ENCODE assay signal across 8 mouse cellular contexts in genomic region chr1:58714361-58714760, GRCm38 (mm10). TPM values are rescaled to one million over a fixed set of nuclear protein-coding genes. Genes with fewer than 3 reads are reported as not detected.
A peak's percentile ranks its signal among the peaks of the same experiment; 100 is the strongest.
DNase-seq lines count a peak whose midpoint lies in the region; ATAC-seq and TF ChIP-seq lines count a peak whose summit lies in the region.

No protein-coding gene starts in this region.

- H3K4me2 ChIP-seq in heart, embryonic 15.5 days, result peak overlapping the region; percentile 59
- peak overlapping the region; percentile 49; the same call in 1 of the 2 replicates for H3K4me2 ChIP-seq in hindbrain, embryonic 11.5 days (replicated peaks; ENCODE audit: low read depth, low read length)
- peak overlapping the region; percentile 66; the same call in 1 of the 2 replicates for H3K4me2 ChIP-seq in midbrain, embryonic 11.5 days

- H3K9me3 ChIP-seq in heart, embryonic 15.5 days (replicated peaks), result no peaks in the 10 kb centered on the region
- no peaks in the 10 kb centered on the region for H3K9me3 ChIP-seq in MEL (replicated peaks; ENCODE audit: insufficient read depth, low read length)
- no peaks in the 10 kb centered on the region for H3K9me3 ChIP-seq in hindbrain, embryonic 11.5 days (ENCODE audit: control insufficient read depth, low read length)
- H3K9me3 ChIP-seq in midbrain, embryonic 11.5 days (ENCODE audit: control insufficient read depth, low read length), result no peaks in the 10 kb centered on the region

- no peak for ATAC-seq in heart, embryonic 15.5 days (replicated peaks; ENCODE audit: insufficient number of reproducible peaks, insufficient read depth, low FRiP score, low read depth)
- ATAC-seq in hindbrain, embryonic 11.5 days (ENCODE audit: low FRiP score), result no peak
- no peak for ATAC-seq in midbrain, embryonic 11.5 days (ENCODE audit: low FRiP score)

- peak overlapping the region; percentile 100 for H3K27ac ChIP-seq in heart, embryonic 15.5 days
- H3K27ac ChIP-seq in MEL (ENCODE audit: control insufficient read depth, low read depth, low read length), result peak overlapping the region; percentile 31; the same call in 1 of the 2 replicates
- no peak overlapping the region for H3K27ac ChIP-seq in hindbrain, embryonic 11.5 days (ENCODE audit: low read depth, low read length)
- H3K27ac ChIP-seq in midbrain, embryonic 11.5 days (ENCODE audit: low read depth, low read length), result no peak overlapping the region

- TF ChIP-seq CTCF in MEL (IDR thresholded peaks at IDR 0.05 in 2 of 3, conservative IDR thresholded peaks at IDR 0.05 in 1 of 3; ENCODE audit: control insufficient read depth in 1 of 3, insufficient read depth in 1 of 3, low read depth in 2 of 3, low read length in 3 of 3, poor library complexity in 1 of 3, severe bottlenecking in 1 of 3), result no peak

- H3K4me3 ChIP-seq in heart, embryonic 15.5 days, result peak overlapping the region; percentile 78
- H3K4me3 ChIP-seq in MEL (ENCODE audit: control insufficient read depth in 1 of 2, insufficient read depth in 1 of 2, low read depth in 2 of 2, low read length in 2 of 2), result peak overlapping the region; percentile 76 to 97
- H3K4me3 ChIP-seq in hindbrain, embryonic 11.5 days (ENCODE audit: low read depth, low read length), result peak overlapping the region; percentile 59
- peak overlapping the region; percentile 56; the same call in 1 of the 2 replicates for H3K4me3 ChIP-seq in midbrain, embryonic 11.5 days (ENCODE audit: low read depth, low read length)

- TF ChIP-seq EP300 in MEL (IDR thresholded peaks at IDR 0.05; ENCODE audit: low read depth in 1 of 2, low read length in 2 of 2), result no peak

- H3K4me1 ChIP-seq in heart, embryonic 15.5 days (replicated peaks), result peaks cover 30% of the 10 kb centered on the region
- H3K4me1 ChIP-seq in MEL (ENCODE audit: control insufficient read depth in 1 of 2, insufficient read depth in 2 of 2, low read length in 2 of 2), result peaks cover 33 to 40% of the 10 kb centered on the region in 2 experiments
- H3K4me1 ChIP-seq in hindbrain, embryonic 11.5 days (replicated peaks; ENCODE audit: control insufficient read depth, insufficient read depth, low read length), result no peaks in the 10 kb centered on the region
- peaks cover 7% of the 10 kb centered on the region; the same call in 1 of the 2 replicates for H3K4me1 ChIP-seq in midbrain, embryonic 11.5 days (ENCODE audit: control insufficient read depth, insufficient read depth, low read length)

- TF ChIP-seq POLR2A in MEL (IDR thresholded peaks at IDR 0.05; ENCODE audit: control insufficient read depth in 1 of 2, insufficient read depth in 1 of 2, low read depth in 1 of 2, low read length in 2 of 2, poor library complexity in 1 of 2), result 0 out of 4 replicates have a peak, but pooled peaks of 1 of the 2 experiments have one; percentile 19

- intact Hi-C loops in heart, postnatal 36 days (cut with DNase I), result loop anchor here (5.0 kb wide), 2 partner anchors 33 to 88 kb away; no protein-coding TSS in a partner anchor

- peak overlapping the region; percentile 84 for H3K9ac ChIP-seq in heart, embryonic 15.5 days
- peak overlapping the region; percentile 76 for H3K9ac ChIP-seq in MEL (ENCODE audit: control insufficient read depth, low read depth, low read length, poor library complexity, severe bottlenecking)
- no peak overlapping the region for H3K9ac ChIP-seq in hindbrain, embryonic 11.5 days (ENCODE audit: low read depth, low read length)
- H3K9ac ChIP-seq in midbrain, embryonic 11.5 days (ENCODE audit: low read length), result no peak overlapping the region

- TF ChIP-seq RAD21 in MEL (IDR thresholded peaks at IDR 0.05; ENCODE audit: low read depth, low read length), result no peak

- peaks cover 17% of the 10 kb centered on the region; the same call in 1 of the 2 replicates for H3K36me3 ChIP-seq in heart, embryonic 15.5 days
- peaks cover 0 to 49% of the 10 kb centered on the region in 2 experiments; a peak in 3 of 4 replicates for H3K36me3 ChIP-seq in MEL (ENCODE audit: control insufficient read depth in 1 of 2, insufficient read depth in 2 of 2, low read length in 2 of 2)
- no peaks in the 10 kb centered on the region for H3K36me3 ChIP-seq in hindbrain, embryonic 11.5 days (ENCODE audit: control insufficient read depth, insufficient read depth, low read length)
- H3K36me3 ChIP-seq in midbrain, embryonic 11.5 days (ENCODE audit: control insufficient read depth, insufficient read depth, low read length), result no peaks in the 10 kb centered on the region

- H3K27me3 ChIP-seq in heart, embryonic 15.5 days, result no peaks in the 10 kb centered on the region
- no peaks in the 10 kb centered on the region for H3K27me3 ChIP-seq in MEL (ENCODE audit: control insufficient read depth in 1 of 2, insufficient read depth in 2 of 2, low read length in 2 of 2)
- no peaks in the 10 kb centered on the region for H3K27me3 ChIP-seq in hindbrain, embryonic 11.5 days (ENCODE audit: control insufficient read depth, insufficient read depth, low read length)
- H3K27me3 ChIP-seq in midbrain, embryonic 11.5 days (ENCODE audit: control insufficient read depth, insufficient read depth, low read length), result no peaks in the 10 kb centered on the region

- DNase-seq in heart, postnatal 36 days, result no peak
- DNase-seq in MEL (ENCODE audit: low read depth, low spot score), result no peak
- DNase-seq in hindbrain, embryonic 11.5 days (ENCODE audit: low spot score), result no peak
- DNase-seq in midbrain, embryonic 11.5 days (ENCODE audit: low spot score, missing footprints), result no peak
- DNase-seq in cerebellum, adult 11-12 months, result no peak
- DNase-seq in adrenal gland, adult 2 months, result no peak
- DNase-seq in urinary bladder, postnatal 36 days (ENCODE audit: low spot score in 2 of 2), result no peak

- H3K79me2 ChIP-seq in MEL (ENCODE audit: control insufficient read depth, insufficient read depth, low read length, poor library complexity), result peaks cover 27% of the 10 kb centered on the region

- 61% methylated on average over 1 of the region's 1 CpGs for WGBS in heart, embryonic 15.5 days
- WGBS in hindbrain, embryonic 11.5 days, result 92% methylated on average over 1 of the region's 1 CpGs
- WGBS in midbrain, embryonic 11.5 days, result 89% methylated on average over 1 of the region's 1 CpGs

TF ChIP-seq in MEL, 35 proteins besides CTCF, POLR2A, EP300 and RAD21:
- TF ChIP-seq GABPA (IDR thresholded peaks at IDR 0.05; ENCODE audit: low read depth, low read length), result no peak
- peak; percentile 53 for TF ChIP-seq ZNF384 (IDR thresholded peaks at IDR 0.05; ENCODE audit: low read depth, low read length)
- TF ChIP-seq NELFE (IDR thresholded peaks at IDR 0.05; ENCODE audit: low read depth, low read length), result 0 out of 2 replicates have a peak, but pooled peaks have one; percentile 15
TF ChIP-seq in MEL: peak in this region for 2.

RNA-seq across cellular contexts. Expression of gene Cflar, which starts 3.1 kb away (rescaled TPM):
- polyA plus RNA-seq in heart, embryonic 15.5 days (2015; fragmentation: Nextera tagmentation; extraction: Ambion mirVana), result 37.0 and 37.7 TPM in 2 replicates
- 10 to 100 TPM; 56.4 to 61.5 TPM for total RNA-seq in heart, postnatal 36 days (2021)
- 12.6 and 13.1 TPM in 2 replicates for total RNA-seq in MEL (2012; rRNA removed)
- 10 to 100 TPM in 1 of 2 experiments, not detected in 1; 13.2 TPM for polyA plus RNA-seq in MEL (2012; ENCODE audit: insufficient read depth in 1 of 2, insufficient read length in 2 of 2, low read depth in 1 of 2, low replicate concordance in 2 of 2, missing spikeins in 1 of 2)
- polyA plus RNA-seq in hindbrain, embryonic 11.5 days (2014; fragmentation: Nextera tagmentation; extraction: Ambion mirVana), result 23.5 and 27.7 TPM in 2 replicates
- polyA plus RNA-seq in midbrain, embryonic 11.5 days (2014; fragmentation: Nextera tagmentation; extraction: Ambion mirVana), result 19.1 and 20.9 TPM in 2 replicates
- 100 to 1,000 TPM in 1 of 2 experiments, 10 to 100 TPM in 1; 97.4 to 113 TPM for total RNA-seq in adrenal gland, adult 2 months (2021)
- polyA plus RNA-seq in adrenal gland, adult 2 months (2012; rRNA removed), result 37.3 and 41.7 TPM in 2 replicates

RNA-seq across cellular contexts. Expression of gene Als2cr12, which starts 18.6 kb away (rescaled TPM):
- polyA plus RNA-seq in heart, embryonic 15.5 days (2015; fragmentation: Nextera tagmentation; extraction: Ambion mirVana), result not detected in 2 replicates
- total RNA-seq in heart, postnatal 36 days (2021), result not detected
- 0.10 TPM in 1 of 2 replicates, not detected in the other for total RNA-seq in MEL (2012; rRNA removed)
- polyA plus RNA-seq in MEL (2012; ENCODE audit: insufficient read depth in 1 of 2, insufficient read length in 2 of 2, low read depth in 1 of 2, low replicate concordance in 2 of 2, missing spikeins in 1 of 2), result not detected
- 0.10 TPM in 1 of 2 replicates, not detected in the other for polyA plus RNA-seq in hindbrain, embryonic 11.5 days (2014; fragmentation: Nextera tagmentation; extraction: Ambion mirVana)
- polyA plus RNA-seq in midbrain, embryonic 11.5 days (2014; fragmentation: Nextera tagmentation; extraction: Ambion mirVana), result not detected in 2 replicates
- total RNA-seq in adrenal gland, adult 2 months (2021), result 1 to 10 TPM; 1.1 to 3.4 TPM
- polyA plus RNA-seq in adrenal gland, adult 2 months (2012; rRNA removed), result 0.46 TPM in 1 of 2 replicates, not detected in the other

Comparison
In these comparisons a context has a peak if more than half of its experiments do, and no peak if none do; other contexts are left out.
1. H3K27ac ChIP-seq: peak in heart, embryonic 15.5 days (single experiment) and MEL (single experiment); none in hindbrain, embryonic 11.5 days (single experiment) and midbrain, embryonic 11.5 days (single experiment).
2. H3K9ac ChIP-seq: peak in heart, embryonic 15.5 days (single experiment) and MEL (single experiment); none in hindbrain, embryonic 11.5 days (single experiment) and midbrain, embryonic 11.5 days (single experiment).
3. Peak in every context shown above with its lines, with median percentiles within 50 percentile points of each other: H3K4me2 ChIP-seq and H3K4me3 ChIP-seq.